Mouse (Mus musculus): ENCODE measurements around the gene Gjd3.

Gjd3 gene

GRCm38 (mm10) chr11:98963191-98964021, 19.4 kb downstream of the Gjd3 start:
- DNase-seq (ENCODE audit: low spot score in 2 of 2) = peak; percentile 93

GRCm38 (mm10) chr11:98962421-98963095, 20.3 kb downstream of the Gjd3 start:
- no peak for DNase-seq (ENCODE audit: low spot score in 2 of 2)

- peak in 1 of 2 experiments; percentile 25 for DNase-seq (ENCODE audit: low spot score in 2 of 2)
Measured at GRCm38 (mm10) chr11:98961766-98962165, 21.1 kb downstream of the Gjd3 start.

GRCm38 (mm10) chr11:98961051-98961592, 21.7 kb downstream of the Gjd3 start:
- DNase-seq (ENCODE audit: low spot score in 2 of 2) = peak in 1 of 2 experiments; percentile 60

GRCm38 (mm10) chr11:98960313-98960906, 22.4 kb downstream of the Gjd3 start:
- peak; percentile 79 to 83 for DNase-seq (ENCODE audit: low spot score in 2 of 2)

- peak; percentile 91 for DNase-seq (ENCODE audit: low spot score in 2 of 2)
Measured at GRCm38 (mm10) chr11:98959437-98960312, 23.1 kb downstream of the Gjd3 start.

- DNase-seq (ENCODE audit: low spot score in 2 of 2) = no peak
Measured at GRCm38 (mm10) chr11:98956340-98956739, 26.5 kb downstream of the Gjd3 start.

- DNase-seq (ENCODE audit: low spot score in 2 of 2) = no peak
Measured at GRCm38 (mm10) chr11:98955707-98956235, 27.0 kb downstream of the Gjd3 start.

- DNase-seq (ENCODE audit: low spot score in 2 of 2) = no peak
Measured at GRCm38 (mm10) chr11:98954801-98955706, 27.8 kb downstream of the Gjd3 start.

- peak; percentile 76 to 81 for DNase-seq (ENCODE audit: low spot score in 2 of 2)
Measured at GRCm38 (mm10) chr11:98954373-98954772, 28.4 kb downstream of the Gjd3 start.

GRCm38 (mm10) chr11:98953835-98954320, 28.9 kb downstream of the Gjd3 start:
- DNase-seq (ENCODE audit: low spot score in 2 of 2) = no peak

- no peak for DNase-seq (ENCODE audit: low spot score in 2 of 2)
Measured at GRCm38 (mm10) chr11:98953361-98953760, 29.5 kb downstream of the Gjd3 start.

GRCm38 (mm10) chr11:98952736-98953135, 30.1 kb downstream of the Gjd3 start:
- no peak for DNase-seq (ENCODE audit: low spot score in 2 of 2)

GRCm38 (mm10) chr11:98952111-98952510, 30.7 kb downstream of the Gjd3 start:
- DNase-seq (ENCODE audit: low spot score in 2 of 2) = no peak

GRCm38 (mm10) chr11:98951026-98951906, 31.6 kb downstream of the Gjd3 start:
- DNase-seq (ENCODE audit: low spot score in 2 of 2) = peak; percentile 94

GRCm38 (mm10) chr11:98950484-98950883, 32.3 kb downstream of the Gjd3 start:
- DNase-seq (ENCODE audit: low spot score in 2 of 2) = no peak

- DNase-seq (ENCODE audit: low spot score in 2 of 2) = peak in 1 of 2 experiments; percentile 63
Measured at GRCm38 (mm10) chr11:98949958-98950460, 32.8 kb downstream of the Gjd3 start.

- no peak for DNase-seq (ENCODE audit: low spot score in 2 of 2)
Measured at GRCm38 (mm10) chr11:98949242-98949957, 33.4 kb downstream of the Gjd3 start.

All from heart, adult 9 months (tissue).